Mouse (Mus musculus) kidney, postnatal 36 days (tissue): Measurements from ENCODE around the gene Arhgef3.
A peak's percentile ranks its signal among the peaks of the same experiment; 100 is the strongest.

ENCODE experiments used
- DNase-seq, 2 experiments: peaks; one replicate each; pipeline ENCODE4 v3.0.0; 2021 to 2022; ENCODE audit warnings: mixed read lengths in 2 of 2

Arhgef3 gene

DNA sequence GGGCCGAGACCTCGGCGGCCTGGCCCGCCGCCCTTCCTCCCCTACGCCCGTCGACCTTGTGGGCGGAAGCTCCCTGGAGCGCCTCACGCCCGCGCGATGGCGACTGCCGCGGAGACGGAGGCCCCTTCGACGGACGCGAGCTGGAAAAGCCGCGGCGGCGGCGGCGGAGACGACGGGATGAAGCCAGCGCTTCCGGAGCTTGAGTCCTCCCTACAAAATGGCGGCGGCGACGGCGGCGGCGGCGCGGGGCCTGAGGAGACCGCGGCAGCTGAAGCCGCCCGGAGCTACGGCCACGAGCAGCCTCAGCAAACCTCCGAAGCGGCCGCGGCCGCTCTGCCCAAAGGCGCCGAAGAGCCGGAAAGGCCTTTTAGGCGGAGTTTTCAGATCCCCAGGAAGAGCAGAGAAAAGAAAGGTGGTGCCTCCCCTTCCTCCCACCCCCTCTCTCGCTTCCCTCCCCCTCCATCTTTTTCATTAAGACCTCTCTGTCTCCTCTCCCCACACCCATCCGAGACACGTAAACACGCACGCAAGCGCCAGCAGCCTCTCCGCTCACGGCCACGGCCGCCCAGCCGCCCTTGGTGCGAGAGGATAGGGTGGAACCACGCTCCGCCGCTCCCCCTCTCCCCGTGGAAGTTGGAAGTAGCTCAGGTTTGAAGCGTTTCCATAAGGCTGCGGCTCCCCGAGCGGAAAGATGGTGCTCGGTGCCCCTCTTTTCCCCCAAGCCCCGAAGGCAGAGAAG lies 314.4 kb downstream of the Arhgef3 start:
- DNase-seq: peak; percentile 88

DNA sequence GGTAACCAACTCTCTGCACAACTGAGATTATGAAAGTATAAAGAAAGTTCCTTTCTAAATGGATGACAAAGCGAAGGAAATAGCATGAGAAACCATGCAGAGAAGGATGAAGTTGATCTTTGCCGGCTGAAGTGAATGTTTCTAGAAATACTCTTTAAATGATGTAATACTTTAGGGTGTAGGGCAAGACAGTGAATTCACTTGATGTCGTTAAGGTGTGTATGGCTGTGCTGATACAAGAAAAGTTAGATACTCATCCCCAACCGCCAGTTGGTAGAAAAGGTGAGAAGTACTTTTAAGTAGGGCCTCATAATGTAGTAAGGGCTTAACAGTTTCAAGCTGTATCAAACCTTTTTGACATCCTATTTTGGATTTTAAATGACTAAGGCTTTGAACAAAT lies 315.6 kb downstream of the Arhgef3 start:
- DNase-seq: no peak

DNA sequence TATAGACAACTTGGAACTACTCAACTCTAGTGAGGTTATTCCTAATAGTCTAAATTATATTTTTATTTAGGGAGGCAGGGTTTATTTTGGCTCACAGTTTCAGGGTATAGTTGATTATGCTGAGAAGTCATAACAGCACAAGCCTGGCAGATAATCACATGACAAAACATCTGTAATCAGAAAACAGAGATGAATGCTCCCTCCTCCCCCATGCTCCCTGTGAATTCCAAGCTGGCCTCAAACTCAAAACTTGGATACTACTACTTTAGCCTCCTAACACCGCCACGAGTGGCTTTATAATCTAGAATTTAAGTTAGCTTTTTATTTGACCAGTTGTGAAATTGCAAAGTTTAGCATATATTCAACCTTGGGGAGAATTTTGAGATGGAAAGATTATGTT lies 317.4 kb downstream of the Arhgef3 start:
- no peak for DNase-seq

DNA sequence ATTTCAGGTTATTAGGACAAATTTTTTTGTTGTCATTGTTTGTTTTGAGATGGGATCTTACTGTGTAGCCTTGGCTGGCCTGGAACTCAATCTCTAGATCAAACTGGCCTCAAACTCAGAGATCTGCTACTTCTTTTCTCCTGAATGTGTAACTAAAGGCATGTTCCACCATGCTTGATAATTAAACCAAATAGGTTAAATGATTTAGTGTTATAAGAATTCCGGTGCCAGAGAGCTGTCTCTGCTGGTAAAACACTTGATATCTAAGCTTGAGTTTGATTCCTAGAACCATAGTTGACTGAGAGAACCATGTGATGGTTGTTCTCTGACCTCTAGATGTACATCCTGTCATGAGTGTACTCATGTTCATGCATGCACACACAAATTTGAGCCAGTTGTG lies 321.4 kb downstream of the Arhgef3 start:
- no peak for DNase-seq

DNA sequence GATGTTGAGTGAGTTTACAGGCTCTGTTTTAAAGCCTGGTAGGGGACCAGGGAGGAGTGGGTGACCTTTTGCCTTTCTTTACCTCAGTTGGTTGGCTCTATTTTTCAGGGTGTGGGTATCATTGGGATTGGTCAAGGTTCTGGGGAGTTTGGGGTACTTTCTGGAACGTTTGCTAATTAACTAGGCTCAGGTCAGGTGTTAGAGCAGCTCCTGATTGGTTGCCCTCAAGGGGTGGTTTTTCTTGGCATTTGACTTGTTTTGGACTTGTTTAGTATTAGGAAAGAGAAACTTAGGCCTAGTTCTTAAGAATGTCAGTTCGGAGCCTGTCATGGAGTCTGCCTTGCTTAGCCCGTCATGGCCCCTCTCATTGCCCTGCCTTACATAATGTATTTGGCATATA lies 322.1 kb downstream of the Arhgef3 start:
- peak; percentile 51 to 53 for DNase-seq

DNA sequence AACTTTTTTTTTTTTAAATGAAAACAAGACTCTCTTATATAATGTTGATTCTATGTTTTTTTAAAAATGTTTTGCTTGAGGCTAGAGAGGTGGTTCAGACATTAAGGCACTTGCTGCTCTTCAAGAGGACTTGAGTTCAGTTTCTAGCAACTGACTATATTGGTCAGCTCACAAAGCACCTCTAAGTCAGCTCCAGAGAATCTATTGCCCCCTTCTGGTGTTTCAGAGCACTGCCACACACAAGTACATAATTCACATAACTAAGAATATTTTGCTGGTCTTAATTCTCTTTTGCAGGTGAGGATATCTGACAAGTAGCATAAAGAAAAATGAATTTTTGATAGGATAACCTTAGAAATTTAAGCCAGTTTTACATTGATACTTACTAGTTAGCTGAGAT lies 326.2 kb downstream of the Arhgef3 start:
- DNase-seq: peak; percentile 26 to 42

DNA sequence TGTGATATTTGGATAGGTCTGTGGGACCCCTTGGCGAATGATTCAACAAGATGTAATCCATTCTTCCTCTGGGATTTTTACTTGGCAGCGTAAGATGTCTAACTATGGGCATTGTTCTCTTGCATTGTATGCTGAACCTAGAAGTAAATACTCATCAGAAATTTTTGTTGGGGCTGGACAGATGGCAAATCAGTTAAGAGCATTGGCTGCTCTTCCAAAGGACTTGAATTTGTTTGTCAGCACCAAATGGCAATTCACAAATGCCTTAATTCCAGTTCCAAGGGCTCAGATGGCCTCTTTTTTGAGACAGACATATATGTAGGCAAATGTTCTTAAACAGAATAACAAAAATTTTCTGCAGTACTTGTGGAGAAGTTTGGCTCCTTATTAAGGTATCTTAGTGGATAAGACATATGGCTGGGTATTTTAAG lies 330.2 kb downstream of the Arhgef3 start:
- DNase-seq: no peak

DNA sequence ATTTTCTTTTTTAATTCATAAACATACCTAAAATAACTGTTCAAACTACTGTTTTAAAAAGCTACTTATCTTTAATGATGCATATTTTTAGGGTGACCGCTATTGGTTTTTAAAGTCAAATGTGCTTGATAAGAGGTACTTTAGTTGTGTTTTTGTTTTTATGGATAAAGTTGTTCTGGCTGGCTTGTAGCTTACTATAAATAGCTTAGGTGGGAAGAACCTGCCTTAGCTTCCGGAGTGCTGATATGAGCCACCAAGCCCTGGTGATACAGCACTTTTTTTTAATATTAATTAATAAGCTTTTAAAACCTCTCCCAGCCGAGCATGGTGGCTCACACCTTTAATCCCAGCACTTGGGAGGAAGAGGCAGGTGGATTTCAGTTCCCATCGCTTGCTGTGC lies 332.3 kb downstream of the Arhgef3 start:
- no peak for DNase-seq
